Mouse (Mus musculus) bone marrow, adult 2 months (tissue): ENCODE results near the gene Disp3. TPM values are rescaled to one million over a fixed set of nuclear protein-coding genes. Genes with fewer than 3 reads are reported as not detected.

Experiments used
- H3K27ac ChIP-seq: fragments of 200-500 bp; 2 replicates; pipeline ENCODE4 v1.5.1; 2012; ENCODE audit warnings: low read depth, mild to moderate bottlenecking, control low read depth, inconsistent platforms, low read length; ENCODE audit not compliant: control insufficient read depth, poor library complexity, insufficient read depth
- H3K4me1 ChIP-seq: fragments of 200-500 bp; 2 replicates; pipeline ENCODE4 v1.6.1; 2011; ENCODE audit warnings: low read length; ENCODE audit not compliant: control insufficient read depth, insufficient read depth
- H3K4me3 ChIP-seq: fragments of 200-500 bp; replicated peaks from 2 replicates; pipeline ENCODE3; 2011; ENCODE audit warnings: mild to moderate bottlenecking, low read depth, low read length, control low read depth; ENCODE audit not compliant: control insufficient read depth
- CTCF ChIP-seq: fragments of 200-500 bp; IDR thresholded peaks from 2 replicates; pipeline ENCODE4 v1.5.1; 2011; ENCODE audit warnings: low read length, control low read depth; ENCODE audit not compliant: control insufficient read depth, insufficient read depth
- POLR2A ChIP-seq: fragments of 200-500 bp; IDR thresholded peaks from 2 replicates; pipeline ENCODE4 v1.6.1; 2011; ENCODE audit warnings: low read depth, mild to moderate bottlenecking, control low read depth, low read length, borderline replicate concordance; ENCODE audit not compliant: control insufficient read depth
- WGBS: fragments of 180-500 bp; shearing (Covaris S2); methylation state at CpG from one replicate; pipeline ENCODE4 v1.1.7; 2018; 5-methylcytosine and 5-hydroxymethylcytosine counted together
- polyA plus RNA-seq: library from polyadenylated mRNA; stranded (reverse); fragments of >200 nt; gene quantifications from 2 replicates; pipeline ENCODE4 v1.2.4, GENCODE M21; 2011; ENCODE audit warnings: low replicate concordance; ENCODE audit not compliant: missing spikeins, insufficient read depth, insufficient read length

Gene Disp3
- polyA plus RNA-seq, 1 experiment = not detected

DNA sequence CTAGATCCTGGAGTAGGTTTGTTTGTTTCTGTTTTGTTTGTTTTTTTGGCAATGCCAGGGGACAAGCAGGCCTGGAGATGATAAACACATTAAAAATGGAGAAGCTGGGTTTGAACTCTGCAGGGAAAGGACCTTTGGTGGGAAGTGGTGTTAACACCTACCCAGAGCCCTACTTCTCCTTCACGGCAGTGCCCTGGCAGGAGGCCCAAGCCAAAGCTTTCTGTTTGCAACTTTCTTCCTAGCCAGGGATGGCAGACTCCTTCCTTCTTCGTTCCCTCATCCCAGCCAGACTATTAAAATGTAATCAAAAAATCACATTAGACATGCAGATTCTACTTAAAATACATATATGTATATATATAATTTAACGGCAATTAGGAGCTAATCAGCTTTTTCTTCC lies 13.1 kb downstream of the Disp3 start:
- H3K27ac ChIP-seq = no peak overlapping the region
- no peaks in the 10 kb centered on the region for H3K4me1 ChIP-seq
- 37% methylated on average over 3 of the region's 3 CpGs for WGBS
- H3K4me3 ChIP-seq = no peak overlapping the region
- no peak for TF ChIP-seq POLR2A
- no peak for TF ChIP-seq CTCF

DNA sequence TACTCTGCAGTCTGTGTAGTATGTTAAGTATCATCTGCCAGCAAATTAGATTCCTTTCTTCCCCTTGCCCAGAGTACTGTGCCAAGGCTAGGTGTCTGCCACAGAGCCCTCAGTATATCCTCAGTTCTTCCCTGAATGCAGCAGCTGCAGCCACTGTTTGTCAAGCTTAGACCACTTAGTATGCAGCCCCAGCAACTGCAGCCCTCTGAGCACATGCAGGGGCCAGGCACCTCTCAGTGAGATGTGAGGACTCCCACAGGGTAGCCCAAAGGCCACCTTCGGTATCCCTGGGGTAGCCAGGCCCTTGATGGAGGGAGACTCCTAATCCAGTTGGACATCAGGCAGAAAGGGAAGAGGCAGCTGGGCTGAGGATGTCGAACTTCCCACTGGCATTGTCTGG lies 14.5 kb downstream of the Disp3 start:
- Histone ChIP-seq H3K4me3 (no peak overlapping the region), H3K4me1 (no peaks in the 10 kb centered on the region), H3K27ac (no peak overlapping the region)
- no peak for TF ChIP-seq POLR2A
- no peak for TF ChIP-seq CTCF
- 10% methylated on average over 2 of the region's 2 CpGs for WGBS

DNA sequence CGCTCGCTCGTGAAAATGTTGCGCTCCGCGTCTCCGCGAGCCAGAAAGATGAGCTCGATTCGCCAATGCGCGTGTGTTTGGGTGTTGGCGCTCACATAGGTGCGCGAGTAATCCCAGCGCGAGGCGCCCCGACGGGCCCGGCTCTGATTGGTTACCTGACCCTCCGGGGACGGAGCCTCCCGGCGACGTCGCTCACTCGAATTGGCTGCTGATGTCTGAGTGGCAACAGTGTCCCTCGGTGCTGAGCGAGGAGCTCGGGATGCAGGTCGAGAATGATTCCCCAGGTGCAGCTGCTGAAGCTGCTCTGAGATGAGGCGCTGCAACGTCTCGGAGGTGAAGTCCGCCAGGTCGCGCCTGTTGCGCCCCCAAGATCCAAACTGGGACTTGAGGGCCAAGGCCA lies 16.1 kb downstream of the Disp3 start:
- WGBS = 9% methylated on average over 39 of the region's 39 CpGs
- TF ChIP-seq POLR2A = no peak
- no peak for TF ChIP-seq CTCF
- no peak overlapping the region for H3K27ac ChIP-seq
- H3K4me3 ChIP-seq = no peak overlapping the region
- no peaks in the 10 kb centered on the region; the same call in 1 of the 2 replicates for H3K4me1 ChIP-seq

DNA sequence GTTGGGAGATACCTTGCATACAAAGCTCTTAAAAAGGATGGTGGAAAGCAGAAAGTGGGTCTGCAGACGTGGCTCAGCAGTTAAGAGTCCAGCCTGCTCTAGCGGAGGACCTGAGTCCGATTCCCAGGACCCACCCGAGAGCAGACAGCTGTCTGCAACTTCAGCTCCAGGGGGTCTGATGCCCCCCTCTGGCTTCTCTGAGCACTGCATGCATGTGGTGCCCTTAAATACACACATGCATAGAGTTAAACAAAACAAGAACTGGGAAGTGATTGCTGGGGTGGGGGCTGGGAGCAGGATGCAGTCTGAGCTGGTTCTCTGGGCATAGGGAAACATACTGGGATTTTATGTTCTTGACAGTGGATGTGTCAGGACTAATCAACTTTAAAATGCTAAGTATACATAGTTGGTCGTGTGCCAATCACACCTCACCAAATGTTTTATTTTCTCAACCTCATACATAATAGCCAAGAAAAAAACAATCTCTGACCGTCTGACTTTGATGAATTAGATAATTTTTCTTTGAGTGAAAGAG lies 20.7 kb downstream of the Disp3 start:
- H3K27ac ChIP-seq = no peak overlapping the region
- TF ChIP-seq POLR2A (no peak), CTCF (no peak)
- 77% methylated on average over 6 of the region's 6 CpGs for WGBS
- H3K4me1 ChIP-seq = no peaks in the 10 kb centered on the region; the same call in 1 of the 2 replicates
- H3K4me3 ChIP-seq = no peak overlapping the region

DNA sequence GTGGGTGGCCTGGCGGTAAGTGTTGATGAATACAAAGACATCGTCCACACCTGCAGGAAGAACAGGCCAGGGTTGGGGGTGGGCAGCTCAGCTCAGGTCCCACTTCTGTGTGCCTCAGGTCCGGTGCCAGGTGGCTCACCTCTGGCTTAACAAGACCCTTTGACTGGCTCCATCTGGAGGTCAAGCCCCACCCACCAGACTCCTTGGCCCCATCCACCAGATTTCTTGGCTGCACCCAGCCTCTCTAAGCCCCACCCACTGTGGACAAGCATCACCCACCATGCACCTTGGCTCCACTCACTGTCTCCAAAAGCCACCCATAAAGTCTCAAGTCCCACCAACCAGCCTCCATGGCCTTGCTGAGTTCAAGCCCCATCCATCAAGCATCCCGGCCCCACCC lies 27.8 kb downstream of the Disp3 start:
- Histone ChIP-seq H3K4me3 (no peak overlapping the region), H3K4me1 (no peaks in the 10 kb centered on the region; the same call in 1 of the 2 replicates), H3K27ac (no peak overlapping the region)
- 90% methylated on average over 4 of the region's 4 CpGs for WGBS
- no peak for TF ChIP-seq POLR2A
- no peak for TF ChIP-seq CTCF

DNA sequence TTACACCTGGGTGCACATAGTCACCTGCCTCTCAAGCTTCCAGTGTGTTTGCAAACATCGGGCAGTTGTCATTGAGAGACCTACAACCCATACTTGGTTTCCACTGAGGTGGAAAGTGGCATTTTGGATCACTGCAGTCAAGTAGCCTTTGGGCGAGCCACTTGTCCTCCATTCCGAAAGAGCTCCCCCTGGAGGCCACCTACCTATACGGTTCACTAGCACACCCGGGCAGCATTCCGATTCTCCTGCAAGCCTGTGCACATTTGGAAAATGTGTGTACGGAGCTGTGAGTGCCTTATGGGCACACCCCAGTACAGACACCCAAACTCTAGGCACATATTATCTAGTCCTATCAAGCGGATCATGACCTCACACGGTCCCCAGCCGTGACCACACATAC lies 38.4 kb downstream of the Disp3 start:
- 45% methylated on average over 10 of the region's 10 CpGs for WGBS
- no peaks in the 10 kb centered on the region for H3K4me1 ChIP-seq
- no peak overlapping the region for H3K27ac ChIP-seq
- H3K4me3 ChIP-seq = no peak overlapping the region
- peak; percentile 44; the same call in 1 of the 2 replicates for TF ChIP-seq CTCF
- no peak for TF ChIP-seq POLR2A

DNA sequence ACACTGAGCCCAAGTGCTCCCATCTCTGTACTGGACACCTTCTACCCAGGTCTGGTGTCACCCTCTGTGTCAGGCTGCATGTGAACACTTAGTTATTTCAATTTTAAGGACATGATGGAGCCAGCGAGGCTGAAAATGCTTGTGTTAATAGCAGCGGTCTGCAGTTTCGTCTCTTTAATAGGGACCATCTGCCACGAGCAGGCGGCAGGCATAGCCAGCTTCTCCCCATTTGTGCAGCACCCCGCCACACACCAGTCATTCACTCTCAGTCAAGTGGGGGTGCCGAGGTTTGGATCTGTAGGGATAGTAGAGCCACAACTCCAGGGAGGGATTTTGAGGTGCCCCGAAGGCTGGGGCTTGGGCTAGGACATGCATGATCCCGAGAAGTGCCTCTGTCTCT lies 47.4 kb downstream of the Disp3 start:
- H3K4me3 ChIP-seq = no peak overlapping the region
- TF ChIP-seq POLR2A (no peak), CTCF (no peak)
- no peaks in the 10 kb centered on the region for H3K4me1 ChIP-seq
- 85% methylated on average over 9 of the region's 9 CpGs for WGBS
- no peak overlapping the region for H3K27ac ChIP-seq

DNA sequence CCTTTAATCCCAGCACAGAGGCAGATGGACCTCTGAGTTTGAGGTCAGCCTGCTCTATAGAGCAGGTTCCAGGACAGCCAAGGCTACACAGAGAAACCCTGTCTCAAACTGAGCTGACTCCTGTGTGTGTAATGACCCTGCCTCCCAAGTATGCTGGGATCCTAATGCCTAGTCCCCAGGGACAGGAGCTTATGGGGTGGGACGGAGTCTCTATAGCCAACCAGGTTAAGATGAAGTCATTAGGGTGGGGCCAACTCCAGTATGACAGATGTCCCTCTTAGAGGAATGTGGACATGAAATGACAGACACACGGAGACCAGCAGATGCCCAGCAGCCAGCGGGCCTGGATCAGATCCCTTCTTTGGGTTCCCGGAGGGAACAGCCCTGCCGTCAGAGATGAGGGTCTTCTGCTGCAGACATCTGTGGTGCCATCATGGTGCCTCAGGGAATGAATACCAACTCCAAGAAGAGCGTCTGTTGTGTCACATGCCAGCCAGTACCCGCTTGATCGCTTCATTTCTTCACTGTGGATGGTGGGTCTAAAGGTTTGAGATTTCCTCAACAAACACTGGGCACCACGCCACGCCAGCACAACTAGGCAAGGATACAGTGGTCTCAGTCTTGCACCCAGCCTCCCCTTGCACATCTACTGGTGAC lies 48.2 kb downstream of the Disp3 start:
- Histone ChIP-seq H3K27ac (no peak overlapping the region), H3K4me1 (no peaks in the 10 kb centered on the region), H3K4me3 (no peak overlapping the region)
- WGBS = 80% methylated on average over 10 of the region's 10 CpGs
- no peak for TF ChIP-seq POLR2A

DNA sequence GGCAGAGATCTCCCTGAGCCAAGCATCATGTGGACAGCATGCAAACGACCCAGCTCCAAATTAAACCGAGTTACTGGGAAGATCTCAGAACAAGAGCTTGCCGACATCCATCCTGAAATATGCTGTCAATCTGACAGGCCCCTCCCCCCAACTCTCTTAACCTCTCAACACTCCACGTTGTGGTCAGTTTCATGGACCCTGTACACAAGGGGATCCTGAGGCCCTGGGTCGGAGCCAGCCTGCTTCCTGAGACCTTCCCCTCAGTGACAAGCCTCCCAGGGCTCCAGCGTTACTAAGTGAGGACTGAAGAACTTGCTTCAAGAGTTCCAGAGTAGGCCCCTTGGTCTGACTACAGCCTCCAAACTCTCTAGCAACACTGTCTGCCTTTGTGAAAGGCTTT lies 48.8 kb downstream of the Disp3 start:
- WGBS = 43% methylated on average over 6 of the region's 6 CpGs
- H3K4me3 ChIP-seq = no peak overlapping the region
- no peaks in the 10 kb centered on the region for H3K4me1 ChIP-seq
- H3K27ac ChIP-seq = no peak overlapping the region
- TF ChIP-seq CTCF = no peak
- TF ChIP-seq POLR2A = no peak
